Mouse (Mus musculus) hindbrain, embryonic 14.5 days (tissue): ENCODE measurements around the gene Arhgef12. TPM values are rescaled to one million over a fixed set of nuclear protein-coding genes. Genes with fewer than 3 reads are reported as not detected.
A peak's percentile ranks its signal among the peaks of the same experiment; 100 is the strongest.

Experiments
- ATAC-seq: fragments of 200-750 bp; cut with Nextera tagmentation; 2 replicates; pipeline ENCODE4 v1.8.0; 2017; ENCODE audit warnings: moderate number of reproducible peaks, mild to moderate bottlenecking, moderate TSS enrichment, moderate library complexity; ENCODE audit not compliant: low FRiP score
- DNase-seq: peaks from one replicate; pipeline ENCODE4 v3.0.0-alpha.2; 2015; ENCODE audit warnings: low spot score
- H3K27ac ChIP-seq: fragments of 300-500 bp; sonication (generic); 2 replicates; pipeline ENCODE4 v1.5.1; 2014; ENCODE audit warnings: mild to moderate bottlenecking, moderate library complexity
- H3K27me3 ChIP-seq: fragments of 300-500 bp; sonication (generic); 2 replicates; pipeline ENCODE4 v1.6.1; 2014; ENCODE audit warnings: mild to moderate bottlenecking, low read length, mixed read lengths; ENCODE audit not compliant: control insufficient read depth, insufficient read depth
- H3K36me3 ChIP-seq: fragments of 300-500 bp; sonication (generic); replicated peaks from 2 replicates; pipeline ENCODE4 v1.6.1; 2014; ENCODE audit not compliant: control insufficient read depth, insufficient read depth
- H3K4me1 ChIP-seq: fragments of 300-500 bp; sonication (generic); replicated peaks from 2 replicates; pipeline ENCODE4 v1.6.1; 2014; ENCODE audit warnings: antibody characterized with exemption, low read length, mixed read lengths; ENCODE audit not compliant: control insufficient read depth, insufficient read depth
- H3K4me2 ChIP-seq: fragments of 300-500 bp; sonication (generic); replicated peaks from 2 replicates; pipeline ENCODE4 v1.6.1; 2014; ENCODE audit warnings: mild to moderate bottlenecking, moderate library complexity
- H3K4me3 ChIP-seq: fragments of 300-500 bp; sonication (generic); replicated peaks from 2 replicates; pipeline ENCODE4 v1.5.1; 2014; ENCODE audit warnings: mild to moderate bottlenecking, low read length
- H3K9ac ChIP-seq: fragments of 300-500 bp; sonication (generic); 2 replicates; pipeline ENCODE4 v1.6.1; 2014
- H3K9me3 ChIP-seq: fragments of 300-500 bp; sonication (generic); 2 replicates; pipeline ENCODE4 v1.6.1; 2016; ENCODE audit warnings: low read length; ENCODE audit not compliant: control insufficient read depth
- WGBS: fragments of 180-500 bp; shearing (Covaris S2); extraction: QIAGEN DNeasy Blood & Tissue Kit; methylation state at CpG from one replicate; pipeline ENCODE4 v1.1.7; 2014; 5-methylcytosine and 5-hydroxymethylcytosine counted together
- polyA plus RNA-seq: library from polyadenylated mRNA; unstranded; fragments of >200 nt; fragmentation: Nextera tagmentation; extraction: Ambion mirVana; gene quantifications from 2 replicates; pipeline ENCODE4 v1.2.1, GENCODE M21; 2014

Gene Arhgef12
- polyA plus RNA-seq, 1 experiment from 2014 or later = 38.4 TPM

GRCm38 (mm10) chr9:43003881-43004280 lies 103.2 kb downstream of the Arhgef12 start:
- no peak for DNase-seq
- no peak for ATAC-seq
- peaks cover 87% of the 10 kb centered on the region for H3K36me3 ChIP-seq
- H3K4me3 ChIP-seq = no peak overlapping the region
- 97% methylated on average over 5 of the region's 5 CpGs for WGBS
- H3K27me3 ChIP-seq = no peaks in the 10 kb centered on the region
- no peaks in the 10 kb centered on the region for H3K9me3 ChIP-seq
- H3K4me1 ChIP-seq = no peaks in the 10 kb centered on the region
- H3K9ac ChIP-seq = no peak overlapping the region
- no peak overlapping the region for H3K27ac ChIP-seq
- H3K4me2 ChIP-seq = no peak overlapping the region

- DNase-seq = no peak
- Histone ChIP-seq H3K36me3 (peaks cover 92% of the 10 kb centered on the region), H3K27me3 (no peaks in the 10 kb centered on the region), H3K4me3 (no peak overlapping the region), H3K4me2 (no peak overlapping the region), H3K4me1 (no peaks in the 10 kb centered on the region), H3K9ac (no peak overlapping the region), H3K27ac (no peak overlapping the region), H3K9me3 (no peaks in the 10 kb centered on the region)
- 91% methylated on average over 4 of the region's 4 CpGs for WGBS
- no peak for ATAC-seq
Measured at GRCm38 (mm10) chr9:43003017-43003416, 104.0 kb downstream of the Arhgef12 start.

GRCm38 (mm10) chr9:43000595-43001250 lies 106.3 kb downstream of the Arhgef12 start:
- Histone ChIP-seq H3K4me3 (no peak overlapping the region), H3K27me3 (no peaks in the 10 kb centered on the region), H3K27ac (no peak overlapping the region), H3K9me3 (no peaks in the 10 kb centered on the region), H3K9ac (no peak overlapping the region), H3K36me3 (peaks cover 92% of the 10 kb centered on the region), H3K4me2 (no peak overlapping the region), H3K4me1 (no peaks in the 10 kb centered on the region)
- WGBS = 87% methylated on average over 11 of the region's 11 CpGs
- ATAC-seq = no peak
- no peak for DNase-seq

- Histone ChIP-seq H3K4me1 (no peaks in the 10 kb centered on the region), H3K36me3 (peaks cover 93% of the 10 kb centered on the region), H3K27me3 (no peaks in the 10 kb centered on the region), H3K9ac (no peak overlapping the region), H3K4me3 (no peak overlapping the region), H3K27ac (no peak overlapping the region), H3K4me2 (no peak overlapping the region), H3K9me3 (no peaks in the 10 kb centered on the region)
- ATAC-seq = no peak
- DNase-seq = peak; percentile 89
- 88% methylated on average over 1 of the region's 1 CpGs for WGBS
Measured at GRCm38 (mm10) chr9:43000070-43000469, 107.0 kb downstream of the Arhgef12 start.

- ATAC-seq = no peak
- no peak overlapping the region for H3K4me2 ChIP-seq
- no peaks in the 10 kb centered on the region for H3K4me1 ChIP-seq
- WGBS = 96% methylated on average over 6 of the region's 6 CpGs
- DNase-seq = no peak
- no peak overlapping the region for H3K9ac ChIP-seq
- no peak overlapping the region for H3K4me3 ChIP-seq
- no peaks in the 10 kb centered on the region for H3K27me3 ChIP-seq
- no peaks in the 10 kb centered on the region for H3K9me3 ChIP-seq
- H3K36me3 ChIP-seq = peaks cover 92% of the 10 kb centered on the region
- no peak overlapping the region for H3K27ac ChIP-seq
Measured at GRCm38 (mm10) chr9:42997526-42997925, 109.5 kb downstream of the Arhgef12 start.

GRCm38 (mm10) chr9:42995298-42995697 lies 111.7 kb downstream of the Arhgef12 start:
- Histone ChIP-seq H3K27me3 (no peaks in the 10 kb centered on the region), H3K4me1 (no peaks in the 10 kb centered on the region), H3K4me3 (no peak overlapping the region), H3K9ac (no peak overlapping the region), H3K4me2 (no peak overlapping the region), H3K9me3 (no peaks in the 10 kb centered on the region), H3K36me3 (peaks cover 89% of the 10 kb centered on the region), H3K27ac (no peak overlapping the region)
- 94% methylated on average over 11 of the region's 11 CpGs for WGBS
- no peak for DNase-seq
- ATAC-seq = no peak

GRCm38 (mm10) chr9:42994708-42995107 lies 112.3 kb downstream of the Arhgef12 start:
- 90% methylated on average over 4 of the region's 4 CpGs for WGBS
- no peak overlapping the region for H3K9ac ChIP-seq
- no peaks in the 10 kb centered on the region for H3K9me3 ChIP-seq
- DNase-seq = no peak
- no peak overlapping the region for H3K4me2 ChIP-seq
- H3K27ac ChIP-seq = no peak overlapping the region
- no peak overlapping the region for H3K4me3 ChIP-seq
- peaks cover 89% of the 10 kb centered on the region for H3K36me3 ChIP-seq
- H3K4me1 ChIP-seq = no peaks in the 10 kb centered on the region
- H3K27me3 ChIP-seq = no peaks in the 10 kb centered on the region
- ATAC-seq = no peak

GRCm38 (mm10) chr9:42993659-42994058 lies 113.4 kb downstream of the Arhgef12 start:
- 91% methylated on average over 4 of the region's 4 CpGs for WGBS
- peaks cover 87% of the 10 kb centered on the region for H3K36me3 ChIP-seq
- H3K27me3 ChIP-seq = no peaks in the 10 kb centered on the region
- H3K4me1 ChIP-seq = no peaks in the 10 kb centered on the region
- no peaks in the 10 kb centered on the region for H3K9me3 ChIP-seq
- no peak overlapping the region for H3K4me2 ChIP-seq
- no peak overlapping the region for H3K4me3 ChIP-seq
- DNase-seq (no peak), ATAC-seq (no peak)
- H3K9ac ChIP-seq = no peak overlapping the region
- no peak overlapping the region for H3K27ac ChIP-seq

GRCm38 (mm10) chr9:42987988-42988387 lies 119.1 kb downstream of the Arhgef12 start:
- H3K27ac ChIP-seq = no peak overlapping the region
- no peaks in the 10 kb centered on the region for H3K27me3 ChIP-seq
- ATAC-seq (no peak), DNase-seq (no peak)
- no peaks in the 10 kb centered on the region for H3K4me1 ChIP-seq
- no peak overlapping the region for H3K4me3 ChIP-seq
- H3K36me3 ChIP-seq = peaks cover 89% of the 10 kb centered on the region
- H3K9me3 ChIP-seq = no peaks in the 10 kb centered on the region
- H3K9ac ChIP-seq = no peak overlapping the region
- WGBS = 94% methylated on average over 4 of the region's 4 CpGs
- H3K4me2 ChIP-seq = no peak overlapping the region
